Mouse (Mus musculus): ENCODE data around the gene Zfp652. TPM values are rescaled to one million over a fixed set of nuclear protein-coding genes. Genes with fewer than 3 reads are reported as not detected.

The Zfp652 gene
- total and polyA plus RNA-seq, 2 experiments from 2014 or later, result 12.6 to 25.3 TPM

- Histone ChIP-seq H3K4me1 (ENCODE audit: insufficient read depth, low read length) (no peaks in the 10 kb centered on the region), H3K4me3 (ENCODE audit: low read depth, low read length) (no peak overlapping the region), H3K36me3 (ENCODE audit: insufficient read depth, low read length) (no peaks in the 10 kb centered on the region), H3K27ac (ENCODE audit: low read depth, low read length) (no peak overlapping the region), H3K27me3 (ENCODE audit: insufficient read depth, low read length) (no peaks in the 10 kb centered on the region), H3K9me3 (ENCODE audit: low read length) (no peaks in the 10 kb centered on the region), H3K9ac (replicated peaks; ENCODE audit: low read length, poor library complexity, severe bottlenecking) (no peak overlapping the region), H3K4me2 (ENCODE audit: low read depth, low read length, poor library complexity, severe bottlenecking) (no peak overlapping the region)
- WGBS, result 37% methylated on average over 4 of the region's 4 CpGs
- ATAC-seq (ENCODE audit: low FRiP score) (no peak), DNase-seq (ENCODE audit: low spot score) (no peak)
- no peak for TF ChIP-seq CTCF (IDR thresholded peaks at IDR 0.05)
Measured at GRCm38 (mm10) chr11:95704970-95705330, 7.5 kb upstream of the Zfp652 start.

DNA sequence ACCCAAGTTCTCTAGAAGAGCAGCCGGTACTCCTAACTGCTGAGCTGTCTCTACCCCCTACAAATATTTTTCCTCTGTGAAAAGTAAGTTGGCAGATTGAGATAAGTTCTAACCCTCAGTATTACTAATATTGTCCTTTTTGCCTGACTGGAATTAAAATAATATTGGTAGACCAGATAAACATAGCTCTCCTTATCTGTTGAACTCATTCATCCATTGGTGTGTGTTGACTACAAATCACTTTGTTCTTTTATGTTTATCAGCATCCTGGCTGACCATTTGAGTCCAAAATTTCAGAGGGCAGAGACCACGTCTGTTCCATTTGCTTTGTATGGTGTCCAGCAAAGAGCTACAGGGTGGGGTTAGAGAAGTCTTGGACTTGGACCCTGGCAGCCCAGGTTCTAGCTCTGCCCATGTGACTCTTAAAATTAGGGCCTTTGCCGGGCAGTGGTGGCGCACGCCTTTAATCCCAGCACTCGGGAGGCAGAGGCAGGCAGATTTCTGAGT lies 2.9 kb upstream of the Zfp652 start:
- no peaks in the 10 kb centered on the region; the same call in 1 of the 2 replicates for H3K4me1 ChIP-seq (ENCODE audit: insufficient read depth, low read length)
- H3K27me3 ChIP-seq (ENCODE audit: insufficient read depth, low read length), result no peaks in the 10 kb centered on the region
- no peak for ATAC-seq (ENCODE audit: low FRiP score)
- no peak overlapping the region for H3K4me3 ChIP-seq (ENCODE audit: low read depth, low read length)
- no peak for DNase-seq (ENCODE audit: low spot score)
- no peaks in the 10 kb centered on the region for H3K36me3 ChIP-seq (ENCODE audit: insufficient read depth, low read length)
- H3K4me2 ChIP-seq (ENCODE audit: low read depth, low read length, poor library complexity, severe bottlenecking), result no peak overlapping the region
- H3K27ac ChIP-seq (ENCODE audit: low read depth, low read length), result no peak overlapping the region
- no peaks in the 10 kb centered on the region for H3K9me3 ChIP-seq (ENCODE audit: low read length)
- WGBS, result 94% methylated on average over 6 of the region's 6 CpGs
- no peak overlapping the region for H3K9ac ChIP-seq (replicated peaks; ENCODE audit: low read length, poor library complexity, severe bottlenecking)
- no peak for TF ChIP-seq CTCF (IDR thresholded peaks at IDR 0.05)

DNA sequence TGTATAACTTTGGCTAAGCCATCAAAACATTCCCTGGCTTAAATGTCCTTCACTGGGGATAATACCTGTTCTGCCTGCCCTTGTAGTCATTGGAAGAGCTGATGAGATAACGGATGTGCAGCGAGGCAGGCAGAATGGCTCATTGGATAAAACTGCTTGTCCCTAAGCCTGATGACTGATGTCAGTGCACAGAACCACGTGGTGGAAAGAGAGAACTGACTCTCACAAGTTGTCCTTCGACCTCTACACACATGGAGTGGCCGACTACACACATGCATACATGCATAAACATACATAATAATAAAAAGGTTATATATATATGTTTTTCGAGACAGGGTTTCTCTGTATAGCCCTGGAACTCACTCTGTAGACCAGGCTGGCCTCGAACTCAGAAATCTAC lies 2.0 kb upstream of the Zfp652 start:
- no peak overlapping the region for H3K4me2 ChIP-seq (ENCODE audit: low read depth, low read length, poor library complexity, severe bottlenecking)
- H3K36me3 ChIP-seq (ENCODE audit: insufficient read depth, low read length), result no peaks in the 10 kb centered on the region
- no peak for ATAC-seq (ENCODE audit: low FRiP score)
- peaks cover 2% of the 10 kb centered on the region for H3K4me1 ChIP-seq (ENCODE audit: insufficient read depth, low read length)
- no peak overlapping the region for H3K9ac ChIP-seq (replicated peaks; ENCODE audit: low read length, poor library complexity, severe bottlenecking)
- WGBS, result 82% methylated on average over 7 of the region's 7 CpGs
- H3K4me3 ChIP-seq (ENCODE audit: low read depth, low read length), result no peak overlapping the region
- no peaks in the 10 kb centered on the region for H3K9me3 ChIP-seq (ENCODE audit: low read length)
- H3K27ac ChIP-seq (ENCODE audit: low read depth, low read length), result no peak overlapping the region
- no peak for DNase-seq (ENCODE audit: low spot score)
- TF ChIP-seq CTCF (IDR thresholded peaks at IDR 0.05), result no peak
- no peaks in the 10 kb centered on the region for H3K27me3 ChIP-seq (ENCODE audit: insufficient read depth, low read length)

- peaks cover 9% of the 10 kb centered on the region for H3K4me1 ChIP-seq (ENCODE audit: insufficient read depth, low read length)
Measured at GRCm38 (mm10) chr11:95712085-95712562, 349 bp upstream of the Zfp652 start.

GRCm38 (mm10) chr11:95713225-95713810 lies 845 bp downstream of the Zfp652 start:
- Histone ChIP-seq H3K9ac (replicated peaks; ENCODE audit: low read length, poor library complexity, severe bottlenecking) (peak overlapping the region; percentile 97), H3K27me3 (ENCODE audit: insufficient read depth, low read length) (no peaks in the 10 kb centered on the region), H3K4me1 (ENCODE audit: insufficient read depth, low read length) (peaks cover 9% of the 10 kb centered on the region), H3K27ac (ENCODE audit: low read depth, low read length) (peak overlapping the region; percentile 97), H3K9me3 (ENCODE audit: low read length) (no peaks in the 10 kb centered on the region), H3K4me3 (ENCODE audit: low read depth, low read length) (peak overlapping the region; percentile 63), H3K36me3 (ENCODE audit: insufficient read depth, low read length) (no peaks in the 10 kb centered on the region), H3K4me2 (ENCODE audit: low read depth, low read length, poor library complexity, severe bottlenecking) (peak overlapping the region; percentile 84)
- WGBS, result 0% methylated on average over 26 of the region's 49 CpGs
- no peak for TF ChIP-seq CTCF (IDR thresholded peaks at IDR 0.05)
- ATAC-seq (ENCODE audit: low FRiP score), result peak; percentile 62
- peak; percentile 36 for DNase-seq (ENCODE audit: low spot score)

More at GRCm38 (mm10) chr11:95712085-95712562, 349 bp upstream of the Zfp652 start:
- ATAC-seq (ENCODE audit: low FRiP score) (peak; percentile 1; the same call in 1 of the 2 replicates), DNase-seq (ENCODE audit: low spot score) (peak; percentile 8)
- WGBS, result 28% methylated on average over 12 of the region's 12 CpGs
- H3K4me3 ChIP-seq (ENCODE audit: low read depth, low read length), result peak overlapping the region; percentile 63
- H3K4me2 ChIP-seq (ENCODE audit: low read depth, low read length, poor library complexity, severe bottlenecking), result peak overlapping the region; percentile 84
- no peaks in the 10 kb centered on the region for H3K9me3 ChIP-seq (ENCODE audit: low read length)
- peak overlapping the region; percentile 97 for H3K27ac ChIP-seq (ENCODE audit: low read depth, low read length)
- no peaks in the 10 kb centered on the region for H3K36me3 ChIP-seq (ENCODE audit: insufficient read depth, low read length)
- peak overlapping the region; percentile 97; the same call in 1 of the 2 replicates for H3K9ac ChIP-seq (replicated peaks; ENCODE audit: low read length, poor library complexity, severe bottlenecking)
- no peaks in the 10 kb centered on the region for H3K27me3 ChIP-seq (ENCODE audit: insufficient read depth, low read length)
- TF ChIP-seq CTCF (IDR thresholded peaks at IDR 0.05), result no peak

DNA sequence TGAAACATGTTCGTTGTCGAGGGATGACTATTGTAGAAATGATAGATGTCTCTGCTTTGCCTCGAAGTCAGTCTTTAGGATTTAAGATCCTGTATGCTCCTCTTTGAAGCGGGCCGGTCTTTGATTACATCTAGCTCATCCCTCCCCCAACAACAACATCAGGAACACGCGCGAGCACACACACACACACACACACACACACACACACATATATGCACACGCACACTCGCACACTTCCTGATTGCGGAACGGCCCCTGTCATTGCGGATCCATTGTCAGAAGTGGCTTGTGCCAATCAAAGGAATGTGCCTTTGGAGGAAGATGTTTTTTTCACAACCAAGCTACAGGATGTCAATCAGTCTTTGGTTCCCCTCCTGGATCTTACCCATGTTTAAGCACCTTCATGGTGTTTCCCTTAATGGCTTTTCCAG lies 1.4 kb downstream of the Zfp652 start:
- ATAC-seq (ENCODE audit: low FRiP score) (peak; percentile 10; the same call in 1 of the 2 replicates), DNase-seq (ENCODE audit: low spot score) (peak; percentile 19)
- peak overlapping the region; percentile 63 for H3K4me3 ChIP-seq (ENCODE audit: low read depth, low read length)
- no peaks in the 10 kb centered on the region for H3K9me3 ChIP-seq (ENCODE audit: low read length)
- peaks cover 9% of the 10 kb centered on the region for H3K4me1 ChIP-seq (ENCODE audit: insufficient read depth, low read length)
- no peaks in the 10 kb centered on the region for H3K36me3 ChIP-seq (ENCODE audit: insufficient read depth, low read length)
- H3K4me2 ChIP-seq (ENCODE audit: low read depth, low read length, poor library complexity, severe bottlenecking), result peak overlapping the region; percentile 84
- H3K9ac ChIP-seq (replicated peaks; ENCODE audit: low read length, poor library complexity, severe bottlenecking), result peak overlapping the region; percentile 97
- WGBS, result under 1% methylated on average over 13 of the region's 13 CpGs
- no peak for TF ChIP-seq CTCF (IDR thresholded peaks at IDR 0.05)
- peak overlapping the region; percentile 97; the same call in 1 of the 2 replicates for H3K27ac ChIP-seq (ENCODE audit: low read depth, low read length)
- H3K27me3 ChIP-seq (ENCODE audit: insufficient read depth, low read length), result no peaks in the 10 kb centered on the region

Data from midbrain, postnatal 0 days (tissue).